Mouse (Mus musculus): Measurements from ENCODE around the gene Olfr362. TPM values are rescaled to one million over a fixed set of nuclear protein-coding genes. Genes with fewer than 3 reads are reported as not detected.
"Not testable (repeated sequence)": the region's sequence is repeated elsewhere in the genome, so short reads cannot be mapped to it uniquely, and the experiment has no call there.

Olfr362 gene
- not detected in 2 replicates for total RNA-seq (2014; fragmentation: Nextera tagmentation)
- 0.16 TPM in 1 of 2 replicates, not detected in the other for total RNA-seq (2017)
- polyA plus RNA-seq (2012): not detected in 2 replicates

DNA sequence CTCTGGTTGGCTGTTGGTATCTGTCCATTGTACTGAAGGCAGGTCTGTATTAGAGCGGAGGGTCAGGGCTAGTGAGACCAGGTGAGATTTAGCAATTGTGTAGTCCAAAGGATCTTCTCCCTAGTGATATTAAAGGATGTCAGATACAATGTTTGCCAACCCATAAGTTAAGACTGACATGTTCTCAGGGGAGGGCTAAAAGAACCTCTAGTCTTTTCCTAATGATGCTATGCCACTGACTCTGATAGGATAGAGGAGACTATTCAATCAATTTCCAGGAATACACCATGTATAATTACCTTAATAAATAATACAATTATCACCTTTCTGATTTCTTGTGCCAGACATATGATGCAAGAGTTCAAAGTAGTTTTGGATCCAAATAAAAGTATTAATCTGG is at the start of gene Olfr362:
Gene Olfr362 (minus strand): TSS at position 101 of the 400 bp plus-strand sequence.
- DNase-seq (ENCODE audit: low spot score) (no peak), ATAC-seq (ENCODE audit: extremely low read depth, insufficient number of reproducible peaks, low FRiP score, poor library complexity, severe bottlenecking) (no peak)
- Histone ChIP-seq H3K27me3 (ENCODE audit: insufficient read depth, low read length) (no peaks in the 10 kb centered on the region), H3K36me3 (replicated peaks) (no peaks in the 10 kb centered on the region), H3K4me3 (ENCODE audit: low read depth, low read length) (no peak within 1 kb of the TSS), H3K4me1 (ENCODE audit: insufficient read depth, low read depth, low read length) (no peaks in the 10 kb centered on the region), H3K9me3 (replicated peaks) (no peaks in the 10 kb centered on the region)
- no peak for TF ChIP-seq POLR2AphosphoS5 (IDR thresholded peaks at IDR 0.05; ENCODE audit: insufficient replicate concordance, low read depth, low read length)
- no peak for TF ChIP-seq TAL1 (conservative IDR thresholded peaks at IDR 0.05; ENCODE audit: low read depth, low read length)
- TF ChIP-seq CTCF (IDR thresholded peaks at IDR 0.05; ENCODE audit: low read depth, low read length): no peak
- no peak for TF ChIP-seq GATA2 (IDR thresholded peaks at IDR 0.05; ENCODE audit: borderline replicate concordance, low read depth, low read length)
- TF ChIP-seq GATA1 (IDR thresholded peaks at IDR 0.05; ENCODE audit: borderline replicate concordance, low read length): no peak

DNA sequence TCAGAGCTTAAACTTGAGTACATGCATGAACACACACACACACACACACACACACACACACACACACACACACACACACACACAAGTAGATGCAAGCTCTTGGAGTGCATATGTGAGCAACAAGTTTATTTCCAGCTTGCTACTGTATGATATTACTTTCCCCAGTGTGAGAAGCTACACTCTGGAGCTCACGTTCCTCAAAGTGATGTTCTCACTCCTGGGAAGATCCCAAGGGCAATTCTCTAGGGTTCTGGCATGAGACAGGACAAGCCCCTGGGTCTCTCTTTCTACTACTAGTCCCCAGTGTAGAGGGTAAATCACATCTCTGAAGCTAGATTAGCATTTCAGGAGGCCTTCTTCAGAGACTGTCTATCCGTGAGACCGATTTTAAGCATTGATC is 21.3 kb upstream of the Olfr362 start, which contains the start of gene Olfr364-ps1:
Gene Olfr364-ps1 (plus strand): TSS at position 301 of the 400 bp plus-strand sequence.
- no peak for ATAC-seq (ENCODE audit: extremely low read depth, insufficient number of reproducible peaks, low FRiP score, poor library complexity, severe bottlenecking)
- no peak for DNase-seq (ENCODE audit: low spot score)

DNA sequence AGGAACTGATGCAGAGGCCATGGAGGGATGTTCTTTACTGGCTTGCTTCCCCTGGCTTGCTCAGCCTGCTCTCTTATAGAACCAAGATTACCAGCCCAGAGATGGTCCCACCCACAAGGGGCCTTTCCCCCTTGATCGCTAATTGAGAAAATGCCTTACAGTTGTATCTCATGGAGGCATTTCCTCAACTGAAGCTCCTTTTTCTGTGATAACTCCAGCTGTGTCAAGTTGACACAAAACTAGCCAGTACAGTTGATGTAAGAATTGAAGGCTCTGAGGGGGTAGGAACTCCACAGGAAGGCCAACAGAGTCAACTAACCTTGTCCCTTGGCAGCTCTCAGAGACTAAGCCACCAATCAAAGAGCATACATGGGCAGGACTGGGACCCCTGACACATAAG is 28.5 kb downstream of the Olfr362 start, which contains the start of gene Olfr361:
Gene Olfr361 (minus strand): TSS at position 101 of the 400 bp plus-strand sequence.
- not testable (repeated sequence) for H3K27me3 ChIP-seq (ENCODE audit: insufficient read depth, low read length); H3K9me3 ChIP-seq (replicated peaks); H3K4me3 ChIP-seq (ENCODE audit: low read depth, low read length); ATAC-seq (ENCODE audit: extremely low read depth, insufficient number of reproducible peaks, low FRiP score, poor library complexity, severe bottlenecking); H3K4me1 ChIP-seq (ENCODE audit: insufficient read depth, low read depth, low read length); DNase-seq (ENCODE audit: low spot score); H3K36me3 ChIP-seq (replicated peaks)

More for the DNA sequence above, 21.3 kb upstream of the Olfr362 start, which contains the start of gene Olfr364-ps1:
- H3K4me3 ChIP-seq (ENCODE audit: low read depth, low read length): no peak within 1 kb of the TSS
- H3K36me3 ChIP-seq (replicated peaks): no peaks in the 10 kb centered on the region
- H3K4me1 ChIP-seq (ENCODE audit: insufficient read depth, low read depth, low read length): no peaks in the 10 kb centered on the region
- no peaks in the 10 kb centered on the region for H3K9me3 ChIP-seq (replicated peaks)
- H3K27me3 ChIP-seq (ENCODE audit: insufficient read depth, low read length): no peaks in the 10 kb centered on the region
- TF ChIP-seq GATA1 (IDR thresholded peaks at IDR 0.05; ENCODE audit: borderline replicate concordance, low read length): no peak
- no peak for TF ChIP-seq CTCF (IDR thresholded peaks at IDR 0.05; ENCODE audit: low read depth, low read length)
- no peak for TF ChIP-seq TAL1 (conservative IDR thresholded peaks at IDR 0.05; ENCODE audit: low read depth, low read length)
- no peak for TF ChIP-seq POLR2AphosphoS5 (IDR thresholded peaks at IDR 0.05; ENCODE audit: insufficient replicate concordance, low read depth, low read length)
- TF ChIP-seq GATA2 (IDR thresholded peaks at IDR 0.05; ENCODE audit: borderline replicate concordance, low read depth, low read length): no peak

DNA sequence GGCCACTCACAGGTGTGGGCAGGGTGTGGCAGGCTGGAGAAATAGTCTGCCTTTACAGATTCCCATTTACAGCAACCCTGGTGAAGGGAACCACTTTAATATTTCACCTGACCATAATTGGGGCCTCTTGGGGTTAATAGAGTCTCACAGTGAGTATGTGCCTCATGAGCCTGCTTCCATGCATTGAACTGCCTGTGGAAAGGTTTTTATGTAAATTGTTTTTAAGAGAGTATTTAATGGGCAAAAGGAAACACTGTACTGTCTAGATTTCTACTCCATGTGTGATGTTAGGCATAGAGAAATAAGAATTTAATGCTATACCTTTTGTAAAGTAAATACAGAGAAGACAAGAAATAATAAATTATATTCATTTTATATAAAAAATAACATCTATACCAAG is 52.3 kb downstream of the Olfr362 start, which contains the start of gene Olfr360:
Gene Olfr360 (plus strand): TSS at position 301 of the 400 bp plus-strand sequence.
- Histone ChIP-seq H3K36me3 (replicated peaks) (no peaks in the 10 kb centered on the region), H3K4me1 (ENCODE audit: insufficient read depth, low read depth, low read length) (no peaks in the 10 kb centered on the region), H3K27me3 (ENCODE audit: insufficient read depth, low read length) (no peaks in the 10 kb centered on the region), H3K4me3 (ENCODE audit: low read depth, low read length) (no peak within 1 kb of the TSS), H3K9me3 (replicated peaks) (no peaks in the 10 kb centered on the region)
- no peak for ATAC-seq (ENCODE audit: extremely low read depth, insufficient number of reproducible peaks, low FRiP score, poor library complexity, severe bottlenecking)
- TF ChIP-seq GATA1 (IDR thresholded peaks at IDR 0.05; ENCODE audit: borderline replicate concordance, low read length): no peak
- no peak for TF ChIP-seq POLR2AphosphoS5 (IDR thresholded peaks at IDR 0.05; ENCODE audit: insufficient replicate concordance, low read depth, low read length)
- TF ChIP-seq GATA2 (IDR thresholded peaks at IDR 0.05; ENCODE audit: borderline replicate concordance, low read depth, low read length): no peak
- TF ChIP-seq CTCF (IDR thresholded peaks at IDR 0.05; ENCODE audit: low read depth, low read length): no peak
- no peak for TF ChIP-seq TAL1 (conservative IDR thresholded peaks at IDR 0.05; ENCODE audit: low read depth, low read length)
- no peak for DNase-seq (ENCODE audit: low spot score)

Other genes starting within 250 kb of the Olfr362 start
- not detected in 2 replicates for gene Olfr352, start 249.4 kb downstream of the Olfr362 start, total RNA-seq (2014; fragmentation: Nextera tagmentation)
- gene Olfr352, start 249.4 kb downstream of the Olfr362 start, total RNA-seq (2017): 0.05 TPM in 1 of 2 replicates, not detected in the other
- gene Olfr352, start 249.4 kb downstream of the Olfr362 start, polyA plus RNA-seq (2012): not detected in 2 replicates
- not detected in 2 replicates for gene Olfr353, start 225.0 kb downstream of the Olfr362 start, total RNA-seq (2014; fragmentation: Nextera tagmentation)
- 0.05 and 0.12 TPM in 2 replicates for gene Olfr353, start 225.0 kb downstream of the Olfr362 start, total RNA-seq (2017)
- gene Olfr353, start 225.0 kb downstream of the Olfr362 start, polyA plus RNA-seq (2012): not detected in 2 replicates
- not detected in 2 replicates for gene Olfr354, start 212.2 kb downstream of the Olfr362 start, total RNA-seq (2014; fragmentation: Nextera tagmentation)
- gene Olfr354, start 212.2 kb downstream of the Olfr362 start, total RNA-seq (2017): 0.16 and 0.17 TPM in 2 replicates
- gene Olfr354, start 212.2 kb downstream of the Olfr362 start, polyA plus RNA-seq (2012): not detected in 2 replicates
- gene Olfr355, start 189.0 kb downstream of the Olfr362 start, total RNA-seq (2014; fragmentation: Nextera tagmentation): not detected in 2 replicates
- 0.06 and 0.11 TPM in 2 replicates for gene Olfr355, start 189.0 kb downstream of the Olfr362 start, total RNA-seq (2017)
- gene Olfr355, start 189.0 kb downstream of the Olfr362 start, polyA plus RNA-seq (2012): not detected in 2 replicates
- gene Olfr356, start 180.8 kb downstream of the Olfr362 start, total RNA-seq (2014; fragmentation: Nextera tagmentation): not detected in 2 replicates
- not detected in 2 replicates for gene Olfr356, start 180.8 kb downstream of the Olfr362 start, total RNA-seq (2017)
- not detected in 2 replicates for gene Olfr356, start 180.8 kb downstream of the Olfr362 start, polyA plus RNA-seq (2012)
- not detected in 2 replicates for gene Olfr357, start 124.1 kb downstream of the Olfr362 start, total RNA-seq (2014; fragmentation: Nextera tagmentation)
- gene Olfr357, start 124.1 kb downstream of the Olfr362 start, total RNA-seq (2017): 0.06 and 0.11 TPM in 2 replicates
- not detected in 2 replicates for gene Olfr357, start 124.1 kb downstream of the Olfr362 start, polyA plus RNA-seq (2012)
- gene Olfr358, start 108.6 kb downstream of the Olfr362 start, total RNA-seq (2014; fragmentation: Nextera tagmentation): not detected in 2 replicates
- 0.05 and 0.06 TPM in 2 replicates for gene Olfr358, start 108.6 kb downstream of the Olfr362 start, total RNA-seq (2017)
- not detected in 2 replicates for gene Olfr358, start 108.6 kb downstream of the Olfr362 start, polyA plus RNA-seq (2012)
- not detected in 2 replicates for gene Olfr360, start 52.2 kb downstream of the Olfr362 start, total RNA-seq (2014; fragmentation: Nextera tagmentation)
- gene Olfr360, start 52.2 kb downstream of the Olfr362 start, total RNA-seq (2017): 0.16 TPM in 1 of 2 replicates, not detected in the other
- gene Olfr360, start 52.2 kb downstream of the Olfr362 start, polyA plus RNA-seq (2012): not detected in 2 replicates
- not detected in 2 replicates for gene Olfr361, start 28.6 kb downstream of the Olfr362 start, total RNA-seq (2014; fragmentation: Nextera tagmentation)
- 0.06 and 0.11 TPM in 2 replicates for gene Olfr361, start 28.6 kb downstream of the Olfr362 start, total RNA-seq (2017)
- not detected in 2 replicates for gene Olfr361, start 28.6 kb downstream of the Olfr362 start, polyA plus RNA-seq (2012)
- gene Olfr364-ps1, start 21.4 kb upstream of the Olfr362 start, total RNA-seq (2014; fragmentation: Nextera tagmentation): not detected in 2 replicates
- 0.06 and 0.27 TPM in 2 replicates for gene Olfr364-ps1, start 21.4 kb upstream of the Olfr362 start, total RNA-seq (2017)
- gene Olfr364-ps1, start 21.4 kb upstream of the Olfr362 start, polyA plus RNA-seq (2012): not detected in 2 replicates
- gene Olfr365, start 70.3 kb upstream of the Olfr362 start, total RNA-seq (2014; fragmentation: Nextera tagmentation): not detected in 2 replicates
- gene Olfr365, start 70.3 kb upstream of the Olfr362 start, total RNA-seq (2017): 0.05 and 0.17 TPM in 2 replicates
- gene Olfr365, start 70.3 kb upstream of the Olfr362 start, polyA plus RNA-seq (2012): not detected in 2 replicates
- gene Olfr366, start 93.7 kb upstream of the Olfr362 start, total RNA-seq (2014; fragmentation: Nextera tagmentation): not detected in 2 replicates
- gene Olfr366, start 93.7 kb upstream of the Olfr362 start, total RNA-seq (2017): 0.06 and 0.11 TPM in 2 replicates
- gene Olfr366, start 93.7 kb upstream of the Olfr362 start, polyA plus RNA-seq (2012): not detected in 2 replicates
- gene Olfr368, start 208.6 kb upstream of the Olfr362 start, total RNA-seq (2014; fragmentation: Nextera tagmentation): not detected in 2 replicates
- not detected in 2 replicates for gene Olfr368, start 208.6 kb upstream of the Olfr362 start, total RNA-seq (2017)
- not detected in 2 replicates for gene Olfr368, start 208.6 kb upstream of the Olfr362 start, polyA plus RNA-seq (2012)
- 43.0 and 46.4 TPM in 2 replicates for gene Pdcl, start 241.4 kb upstream of the Olfr362 start, total RNA-seq (2014; fragmentation: Nextera tagmentation)
- gene Pdcl, start 241.4 kb upstream of the Olfr362 start, total RNA-seq (2017): 58.4 and 72.6 TPM in 2 replicates
- gene Pdcl, start 241.4 kb upstream of the Olfr362 start, polyA plus RNA-seq (2012): 13.6 and 22.7 TPM in 2 replicates